Mouse (Mus musculus): ENCODE results near the gene Cdh24.

Gene Cdh24

GRCm38 (mm10) chr14:54605752-54606321, 35.3 kb downstream of the Cdh24 start, which contains the start of gene 4931414P19Rik:
Gene 4931414P19Rik, minus strand, starts transcription at chr14:54605993.
- peak in 1 of 2 experiments; percentile 62 for DNase-seq (ENCODE audit: low spot score in 2 of 2)

- no peak for DNase-seq (ENCODE audit: low spot score in 2 of 2)
Observed at GRCm38 (mm10) chr14:54603686-54604085, 37.5 kb downstream of the Cdh24 start.

GRCm38 (mm10) chr14:54603038-54603654, 38.0 kb downstream of the Cdh24 start:
- peak; percentile 90 to 97 for DNase-seq (ENCODE audit: low spot score in 2 of 2)

- no peak for DNase-seq (ENCODE audit: low spot score in 2 of 2)
Observed at GRCm38 (mm10) chr14:54602613-54603012, 38.6 kb downstream of the Cdh24 start.

- no peak for DNase-seq (ENCODE audit: low spot score in 2 of 2)
Observed at GRCm38 (mm10) chr14:54601601-54602000, 39.6 kb downstream of the Cdh24 start.

- no peak for DNase-seq (ENCODE audit: low spot score in 2 of 2)
Observed at GRCm38 (mm10) chr14:54597084-54597483, 44.1 kb downstream of the Cdh24 start.

GRCm38 (mm10) chr14:54594631-54595414, 46.3 kb downstream of the Cdh24 start:
- peak in 1 of 2 experiments; percentile 54 for DNase-seq (ENCODE audit: low spot score in 2 of 2)

GRCm38 (mm10) chr14:54594055-54594454, 47.1 kb downstream of the Cdh24 start:
- DNase-seq (ENCODE audit: low spot score in 2 of 2), result no peak

- DNase-seq (ENCODE audit: low spot score in 2 of 2), result peak in 1 of 2 experiments; percentile 60
Observed at GRCm38 (mm10) chr14:54592319-54592934, 48.7 kb downstream of the Cdh24 start.

- no peak for DNase-seq (ENCODE audit: low spot score in 2 of 2)
Observed at GRCm38 (mm10) chr14:54591056-54591455, 50.1 kb downstream of the Cdh24 start.

- peak in 1 of 2 experiments; percentile 65 for DNase-seq (ENCODE audit: low spot score in 2 of 2)
Observed at GRCm38 (mm10) chr14:54583681-54584338, 57.4 kb downstream of the Cdh24 start.

- DNase-seq (ENCODE audit: low spot score in 2 of 2), result no peak
Observed at GRCm38 (mm10) chr14:54582536-54582935, 58.6 kb downstream of the Cdh24 start.
